Mouse (Mus musculus) ES-Bruce4 (cell line): ENCODE data around the gene Gimap4. TPM values are rescaled to one million over a fixed set of nuclear protein-coding genes. Genes with fewer than 3 reads are reported as not detected.

ENCODE experiments used
- H3K27ac ChIP-seq: 2 replicates; pipeline ENCODE4 v1.5.1; 2012; ENCODE audit warnings: low read length, inconsistent platforms; ENCODE audit not compliant: insufficient read depth
- H3K27me3 ChIP-seq: 2 replicates; pipeline ENCODE4 v1.6.1; 2012; ENCODE audit warnings: mild to moderate bottlenecking, low read length, inconsistent platforms; ENCODE audit not compliant: control insufficient read depth, poor library complexity, insufficient read depth, severe bottlenecking
- H3K36me3 ChIP-seq: 2 replicates; pipeline ENCODE4 v1.6.1; 2012; ENCODE audit warnings: inconsistent platforms, mild to moderate bottlenecking, low read length, moderate library complexity; ENCODE audit not compliant: control insufficient read depth, poor library complexity, insufficient read depth, severe bottlenecking
- H3K4me1 ChIP-seq: one replicate; pipeline ENCODE4 v1.8.1; 2011; ENCODE audit warnings: low read length; ENCODE audit not compliant: control insufficient read depth, insufficient read depth
- H3K4me3 ChIP-seq: 2 replicates; pipeline ENCODE4 v1.5.1; 2011; ENCODE audit warnings: low read depth, mild to moderate bottlenecking, low read length
- H3K9ac ChIP-seq: 2 replicates; pipeline ENCODE4 v1.6.1; 2012; ENCODE audit warnings: low read depth, mild to moderate bottlenecking, inconsistent platforms; ENCODE audit not compliant: poor library complexity, severe bottlenecking
- H3K9me3 ChIP-seq: replicated peaks from 2 replicates; pipeline ENCODE4 v1.6.1; 2012; ENCODE audit warnings: mild to moderate bottlenecking, low read length, inconsistent platforms; ENCODE audit not compliant: control insufficient read depth, poor library complexity, insufficient read depth, severe bottlenecking
- CTCF ChIP-seq: IDR thresholded peaks from one replicate; pipeline ENCODE4 v1.8.1; 2011; ENCODE audit warnings: low read depth, low read length
- EP300 ChIP-seq: IDR thresholded peaks from 2 replicates; pipeline ENCODE4 v1.6.1; 2011; ENCODE audit warnings: low read depth, low read length; ENCODE audit not compliant: insufficient read depth
- POLR2A ChIP-seq: IDR thresholded peaks from one replicate; pipeline ENCODE4 v1.8.1; 2011; ENCODE audit warnings: low read length; ENCODE audit not compliant: insufficient read depth
- polyA plus RNA-seq: library from polyadenylated mRNA; stranded (reverse); fragments of >200 nt; gene quantifications from 2 replicates; pipeline ENCODE4 v1.2.4, GENCODE M21; 2011; ENCODE audit warnings: low read depth; ENCODE audit not compliant: missing spikeins, insufficient read depth, insufficient read length

The Gimap4 gene
- polyA plus RNA-seq: not detected in 2 replicates

- no peaks in the 10 kb centered on the region for H3K36me3 ChIP-seq
- H3K27me3 ChIP-seq: no peaks in the 10 kb centered on the region
- no peak within 1 kb of the TSS for H3K9ac ChIP-seq
- H3K4me3 ChIP-seq: no peak within 1 kb of the TSS
- no peak for TF ChIP-seq POLR2A
- TF ChIP-seq EP300: no peak
- TF ChIP-seq CTCF: no peak
- H3K9me3 ChIP-seq: no peaks in the 10 kb centered on the region
- H3K4me1 ChIP-seq: no peaks in the 10 kb centered on the region
- H3K27ac ChIP-seq: no peak within 1 kb of the TSS
Observed at GRCm38 (mm10) chr6:48684319-48684718, at the start of gene Gimap4. Gimap4 (plus strand) TSS chr6:48684549.

GRCm38 (mm10) chr6:48635105-48635504 lies 49.2 kb upstream of the Gimap4 start:
- H3K27ac ChIP-seq: no peak overlapping the region
- H3K27me3 ChIP-seq: no peaks in the 10 kb centered on the region
- H3K4me3 ChIP-seq: no peak overlapping the region
- TF ChIP-seq CTCF (no peak), POLR2A (no peak), EP300 (no peak)
- H3K36me3 ChIP-seq: no peaks in the 10 kb centered on the region
- no peaks in the 10 kb centered on the region for H3K4me1 ChIP-seq
- no peaks in the 10 kb centered on the region for H3K9me3 ChIP-seq
- H3K9ac ChIP-seq: no peak overlapping the region

GRCm38 (mm10) chr6:48636515-48636914 lies 47.8 kb upstream of the Gimap4 start:
- TF ChIP-seq CTCF: no peak
- TF ChIP-seq EP300: no peak
- TF ChIP-seq POLR2A: no peak
- Histone ChIP-seq H3K4me3 (no peak overlapping the region), H3K9ac (no peak overlapping the region), H3K4me1 (no peaks in the 10 kb centered on the region), H3K9me3 (no peaks in the 10 kb centered on the region), H3K27ac (no peak overlapping the region), H3K27me3 (no peaks in the 10 kb centered on the region), H3K36me3 (no peaks in the 10 kb centered on the region)

- TF ChIP-seq POLR2A (no peak), EP300 (no peak), CTCF (no peak)
- H3K9ac ChIP-seq: no peak overlapping the region
- no peaks in the 10 kb centered on the region for H3K4me1 ChIP-seq
- H3K27ac ChIP-seq: no peak overlapping the region
- H3K27me3 ChIP-seq: no peaks in the 10 kb centered on the region
- no peak overlapping the region for H3K4me3 ChIP-seq
- no peaks in the 10 kb centered on the region for H3K9me3 ChIP-seq
- no peaks in the 10 kb centered on the region for H3K36me3 ChIP-seq
Observed at GRCm38 (mm10) chr6:48637811-48638500, 46.4 kb upstream of the Gimap4 start.

- TF ChIP-seq CTCF (no peak), EP300 (no peak), POLR2A (no peak)
- no peaks in the 10 kb centered on the region for H3K4me1 ChIP-seq
- no peak overlapping the region for H3K9ac ChIP-seq
- H3K27ac ChIP-seq: no peak overlapping the region
- no peaks in the 10 kb centered on the region for H3K36me3 ChIP-seq
- no peaks in the 10 kb centered on the region for H3K9me3 ChIP-seq
- H3K4me3 ChIP-seq: no peak overlapping the region
- no peaks in the 10 kb centered on the region for H3K27me3 ChIP-seq
Observed at GRCm38 (mm10) chr6:48638553-48638952, 45.8 kb upstream of the Gimap4 start.

- H3K27ac ChIP-seq: no peak overlapping the region
- no peaks in the 10 kb centered on the region for H3K27me3 ChIP-seq
- H3K4me1 ChIP-seq: no peaks in the 10 kb centered on the region
- H3K9me3 ChIP-seq: no peaks in the 10 kb centered on the region
- no peak overlapping the region for H3K9ac ChIP-seq
- TF ChIP-seq EP300: no peak
- TF ChIP-seq POLR2A: no peak
- TF ChIP-seq CTCF: no peak
- H3K36me3 ChIP-seq: no peaks in the 10 kb centered on the region
- H3K4me3 ChIP-seq: no peak overlapping the region
Observed at GRCm38 (mm10) chr6:48641391-48641790, 43.0 kb upstream of the Gimap4 start.
